Mouse (Mus musculus): ENCODE results near the gene Srrt. TPM values are rescaled to one million over a fixed set of nuclear protein-coding genes. Genes with fewer than 3 reads are reported as not detected.

The Srrt gene
- polyA plus RNA-seq, 1 experiment, result 108 TPM

- H3K4me1 ChIP-seq (ENCODE audit: control insufficient read depth, insufficient read depth, low read length), result no peaks in the 10 kb centered on the region
- H3K27ac ChIP-seq (ENCODE audit: insufficient read depth, low read length), result peak overlapping the region; percentile 61; the same call in 1 of the 2 replicates
Observed at GRCm38 (mm10) chr5:137293282-137293681, 14.2 kb downstream of the Srrt start.

GRCm38 (mm10) chr5:137291381-137291926 is 16.0 kb downstream of the Srrt start:
- H3K27ac ChIP-seq (ENCODE audit: insufficient read depth, low read length), result no peak overlapping the region
- H3K4me1 ChIP-seq (ENCODE audit: control insufficient read depth, insufficient read depth, low read length), result no peaks in the 10 kb centered on the region
- TF ChIP-seq CTCF (IDR thresholded peaks at IDR 0.05; ENCODE audit: borderline replicate concordance, insufficient read depth, low read length) (no peak), POLR2A (IDR thresholded peaks at IDR 0.05; ENCODE audit: low read depth, low read length) (no peak)
- H3K4me3 ChIP-seq (ENCODE audit: insufficient read depth, low read length), result no peak overlapping the region

More at GRCm38 (mm10) chr5:137293282-137293681, 14.2 kb downstream of the Srrt start:
- TF ChIP-seq POLR2A (IDR thresholded peaks at IDR 0.05; ENCODE audit: low read depth, low read length), result peak; percentile 76
- no peak for TF ChIP-seq CTCF (IDR thresholded peaks at IDR 0.05; ENCODE audit: borderline replicate concordance, insufficient read depth, low read length)
- H3K4me3 ChIP-seq (ENCODE audit: insufficient read depth, low read length), result peak overlapping the region; percentile 65

GRCm38 (mm10) chr5:137290677-137291076 is 16.8 kb downstream of the Srrt start:
- Histone ChIP-seq H3K4me1 (ENCODE audit: control insufficient read depth, insufficient read depth, low read length) (no peaks in the 10 kb centered on the region), H3K4me3 (ENCODE audit: insufficient read depth, low read length) (no peak overlapping the region), H3K27ac (ENCODE audit: insufficient read depth, low read length) (no peak overlapping the region)
- TF ChIP-seq POLR2A (IDR thresholded peaks at IDR 0.05; ENCODE audit: low read depth, low read length) (no peak), CTCF (IDR thresholded peaks at IDR 0.05; ENCODE audit: borderline replicate concordance, insufficient read depth, low read length) (peak; percentile 43)

GRCm38 (mm10) chr5:137289591-137290365 is 17.7 kb downstream of the Srrt start:
- no peak overlapping the region for H3K4me3 ChIP-seq (ENCODE audit: insufficient read depth, low read length)
- no peak for TF ChIP-seq POLR2A (IDR thresholded peaks at IDR 0.05; ENCODE audit: low read depth, low read length)
- no peak for TF ChIP-seq CTCF (IDR thresholded peaks at IDR 0.05; ENCODE audit: borderline replicate concordance, insufficient read depth, low read length)
- H3K27ac ChIP-seq (ENCODE audit: insufficient read depth, low read length), result no peak overlapping the region
- no peaks in the 10 kb centered on the region for H3K4me1 ChIP-seq (ENCODE audit: control insufficient read depth, insufficient read depth, low read length)

- H3K4me1 ChIP-seq (ENCODE audit: control insufficient read depth, insufficient read depth, low read length), result no peaks in the 10 kb centered on the region
- TF ChIP-seq POLR2A (IDR thresholded peaks at IDR 0.05; ENCODE audit: low read depth, low read length) (no peak), CTCF (IDR thresholded peaks at IDR 0.05; ENCODE audit: borderline replicate concordance, insufficient read depth, low read length) (no peak)
- H3K27ac ChIP-seq (ENCODE audit: insufficient read depth, low read length), result no peak overlapping the region
- H3K4me3 ChIP-seq (ENCODE audit: insufficient read depth, low read length), result no peak overlapping the region
Observed at GRCm38 (mm10) chr5:137288999-137289470, 18.4 kb downstream of the Srrt start.

- Histone ChIP-seq H3K4me1 (ENCODE audit: control insufficient read depth, insufficient read depth, low read length) (no peaks in the 10 kb centered on the region), H3K27ac (ENCODE audit: insufficient read depth, low read length) (no peak overlapping the region), H3K4me3 (ENCODE audit: insufficient read depth, low read length) (peak overlapping the region; percentile 8; the same call in 1 of the 2 replicates)
- no peak for TF ChIP-seq POLR2A (IDR thresholded peaks at IDR 0.05; ENCODE audit: low read depth, low read length)
- TF ChIP-seq CTCF (IDR thresholded peaks at IDR 0.05; ENCODE audit: borderline replicate concordance, insufficient read depth, low read length), result no peak
Observed at GRCm38 (mm10) chr5:137287953-137288743, 19.3 kb downstream of the Srrt start.

GRCm38 (mm10) chr5:137287032-137287952 is 20.2 kb downstream of the Srrt start, which contains the start of gene Ache:
Ache (plus strand) TSS chr5:137287519.
- Histone ChIP-seq H3K4me1 (ENCODE audit: control insufficient read depth, insufficient read depth, low read length) (no peaks in the 10 kb centered on the region), H3K27ac (ENCODE audit: insufficient read depth, low read length) (no peak within 1 kb of the TSS), H3K4me3 (ENCODE audit: insufficient read depth, low read length) (peak within 1 kb of the TSS; percentile 8; the same call in 1 of the 2 replicates)
- no peak for TF ChIP-seq POLR2A (IDR thresholded peaks at IDR 0.05; ENCODE audit: low read depth, low read length)
- TF ChIP-seq CTCF (IDR thresholded peaks at IDR 0.05; ENCODE audit: borderline replicate concordance, insufficient read depth, low read length), result no peak

- Histone ChIP-seq H3K27ac (ENCODE audit: insufficient read depth, low read length) (no peak overlapping the region), H3K4me3 (ENCODE audit: insufficient read depth, low read length) (no peak overlapping the region), H3K4me1 (ENCODE audit: control insufficient read depth, insufficient read depth, low read length) (no peaks in the 10 kb centered on the region)
- TF ChIP-seq CTCF (IDR thresholded peaks at IDR 0.05; ENCODE audit: borderline replicate concordance, insufficient read depth, low read length), result peak; percentile 97
- TF ChIP-seq POLR2A (IDR thresholded peaks at IDR 0.05; ENCODE audit: low read depth, low read length), result no peak
Observed at GRCm38 (mm10) chr5:137286655-137287031, 20.8 kb downstream of the Srrt start.

- Histone ChIP-seq H3K4me3 (ENCODE audit: insufficient read depth, low read length) (no peak overlapping the region), H3K27ac (ENCODE audit: insufficient read depth, low read length) (no peak overlapping the region), H3K4me1 (ENCODE audit: control insufficient read depth, insufficient read depth, low read length) (no peaks in the 10 kb centered on the region)
- TF ChIP-seq CTCF (IDR thresholded peaks at IDR 0.05; ENCODE audit: borderline replicate concordance, insufficient read depth, low read length) (no peak), POLR2A (IDR thresholded peaks at IDR 0.05; ENCODE audit: low read depth, low read length) (no peak)
Observed at GRCm38 (mm10) chr5:137285986-137286385, 21.5 kb downstream of the Srrt start.
